Mouse (Mus musculus): ENCODE results near the gene Lrriq3.

GRCm38 (mm10) chr3:155053189-155053588, 40.0 kb upstream of the Lrriq3 start:
- TF ChIP-seq CTCF (IDR thresholded peaks at IDR 0.05) (no peak), POLR2A (IDR thresholded peaks at IDR 0.05; ENCODE audit: insufficient read depth, low read depth, low read length) (no peak)

Data from heart, adult 2 months (tissue).